Mouse (Mus musculus) mouse embryonic stem cell (cell line): ENCODE results near the gene Hoxa5.

Source experiments
- in situ Hi-C, 2 experiments: fragments of 300-500 bp; cut with MboI; formaldehyde crosslinking; loops; 1 replicate in 1 of 2; 3 replicates in 1 of 2; pipeline ENCODE4 v1.14.3; 2019 to 2020; ENCODE audit warnings: low sequenced_read_pairs in 2 of 2, low pct_unique_long_range_greater_than_20kb in 1 of 2, mixed read lengths in 1 of 2; ENCODE audit not compliant: unreplicated experiment in 1 of 2

Hoxa5 gene

GRCm38 (mm10) chr6:52177061-52177735, 27.2 kb downstream of the Hoxa5 start, which contains the start of gene 5730596B20Rik:
5730596B20Rik (plus strand) TSS chr6:52177498.
- in situ Hi-C loops = no loop called here

- in situ Hi-C loops = no loop called here
Observed at GRCm38 (mm10) chr6:52176391-52176790, 28.0 kb downstream of the Hoxa5 start.

- in situ Hi-C loops = no loop called here
Observed at GRCm38 (mm10) chr6:52175864-52176263, 28.5 kb downstream of the Hoxa5 start.

GRCm38 (mm10) chr6:52174968-52175751, 29.2 kb downstream of the Hoxa5 start:
- in situ Hi-C loops = no loop called here

GRCm38 (mm10) chr6:52173648-52174047, 30.7 kb downstream of the Hoxa5 start:
- in situ Hi-C loops = no loop called here

GRCm38 (mm10) chr6:52172501-52172900, 31.9 kb downstream of the Hoxa5 start:
- in situ Hi-C loops = no loop called here

GRCm38 (mm10) chr6:52171938-52172337, 32.4 kb downstream of the Hoxa5 start:
- in situ Hi-C loops = no loop called here

- in situ Hi-C loops = no loop called here
Observed at GRCm38 (mm10) chr6:52171331-52171730, 33.1 kb downstream of the Hoxa5 start.

- in situ Hi-C loops = no loop called here
Observed at GRCm38 (mm10) chr6:52170898-52171223, 33.5 kb downstream of the Hoxa5 start.

GRCm38 (mm10) chr6:52170166-52170897, 34.1 kb downstream of the Hoxa5 start:
- in situ Hi-C loops = no loop called here

GRCm38 (mm10) chr6:52169499-52170165, 34.8 kb downstream of the Hoxa5 start:
- in situ Hi-C loops = loop anchor here in 1 of 2 experiments (5.0 kb wide), 1 partner anchor 78 kb away; the partner anchor contains the start of gene Hoxa11

GRCm38 (mm10) chr6:52168191-52169055, 36.0 kb downstream of the Hoxa5 start:
- in situ Hi-C loops = loop anchor here in 1 of 2 experiments (5.0 kb wide), 1 partner anchor 79 kb away; the partner anchor contains the start of gene Hoxa11

- in situ Hi-C loops = loop anchor here in 1 of 2 experiments (5.0 kb wide), 1 partner anchor 80 kb away; the partner anchor contains the start of gene Hoxa11
Observed at GRCm38 (mm10) chr6:52167736-52168161, 36.6 kb downstream of the Hoxa5 start.

GRCm38 (mm10) chr6:52167176-52167575, 37.2 kb downstream of the Hoxa5 start:
- in situ Hi-C loops = loop anchor here in 1 of 2 experiments (5.0 kb wide), 1 partner anchor 80 kb away; the partner anchor contains the start of gene Hoxa11

GRCm38 (mm10) chr6:52166431-52167077, 37.8 kb downstream of the Hoxa5 start:
- in situ Hi-C loops = loop anchor here in 1 of 2 experiments (5.0 kb wide), 1 partner anchor 81 kb away; the partner anchor contains the start of gene Hoxa11

GRCm38 (mm10) chr6:52165441-52166370, 38.7 kb downstream of the Hoxa5 start:
- in situ Hi-C loops = loop anchor here in 1 of 2 experiments (5.0 kb wide), 1 partner anchor 82 kb away; the partner anchor contains the start of gene Hoxa11
